Mouse (Mus musculus) adrenal gland, postnatal 36 days (tissue): Measurements from ENCODE around the gene Nrxn3. TPM values are rescaled to one million over a fixed set of nuclear protein-coding genes. Genes with fewer than 3 reads are reported as not detected.

Source experiments
- DNase-seq, 2 experiments: peaks; one replicate each; pipeline ENCODE4 v3.0.0; 2021; ENCODE audit warnings: mixed read lengths in 1 of 2
- total RNA-seq, 2 experiments: library from RNA; stranded (reverse); gene quantifications; 2 replicates each; pipeline ENCODE4 v1.2.3; 2021

The Nrxn3 gene
- total RNA-seq, 2 experiments from 2014 or later, result 0.20 TPM; not detected in 1

GRCm38 (mm10) chr12:89513759-89514158 is 791.1 kb downstream of the Nrxn3 start:
- DNase-seq, result peak; percentile 10 to 39

DNA sequence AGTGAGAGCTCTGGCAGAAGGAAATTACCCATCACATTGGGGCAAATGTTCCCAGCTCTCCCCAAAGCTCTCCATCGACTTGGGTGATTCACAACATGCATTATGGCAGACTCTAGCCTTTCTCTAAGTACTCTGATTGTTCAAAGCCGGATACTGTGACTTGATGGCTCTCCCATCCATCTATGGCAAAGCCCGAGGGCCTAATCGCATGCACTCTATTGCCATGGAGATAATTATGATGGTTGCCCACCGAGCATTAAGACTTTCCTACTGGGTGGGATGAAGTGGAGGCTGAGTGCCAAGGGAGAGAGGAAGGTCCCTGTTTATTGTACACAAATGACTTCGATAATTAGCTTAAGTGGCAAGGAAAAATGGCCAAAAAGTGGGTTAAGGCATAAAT is 793.4 kb downstream of the Nrxn3 start:
- no peak for DNase-seq

GRCm38 (mm10) chr12:89530679-89531350 is 808.1 kb downstream of the Nrxn3 start:
- no peak for DNase-seq

DNA sequence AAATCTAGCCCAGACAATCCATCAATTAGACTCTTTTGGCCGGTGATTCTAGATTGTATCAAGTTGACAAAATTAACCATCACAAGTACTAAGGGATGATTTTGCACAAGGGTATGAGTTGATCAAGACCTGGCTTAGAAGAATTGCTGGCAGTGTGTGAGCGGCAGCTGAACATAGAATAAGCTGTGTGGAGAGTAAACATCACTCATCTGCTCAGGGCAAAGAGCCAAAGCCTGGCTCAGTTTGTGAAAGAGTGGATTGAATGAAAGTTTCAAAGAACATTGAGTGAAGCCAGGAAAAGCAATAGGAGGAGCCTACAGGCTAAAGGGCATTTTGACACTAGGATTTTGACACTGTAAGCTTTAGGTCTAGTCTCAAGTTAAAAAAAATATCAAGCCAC is 828.6 kb downstream of the Nrxn3 start:
- DNase-seq, result no peak

DNA sequence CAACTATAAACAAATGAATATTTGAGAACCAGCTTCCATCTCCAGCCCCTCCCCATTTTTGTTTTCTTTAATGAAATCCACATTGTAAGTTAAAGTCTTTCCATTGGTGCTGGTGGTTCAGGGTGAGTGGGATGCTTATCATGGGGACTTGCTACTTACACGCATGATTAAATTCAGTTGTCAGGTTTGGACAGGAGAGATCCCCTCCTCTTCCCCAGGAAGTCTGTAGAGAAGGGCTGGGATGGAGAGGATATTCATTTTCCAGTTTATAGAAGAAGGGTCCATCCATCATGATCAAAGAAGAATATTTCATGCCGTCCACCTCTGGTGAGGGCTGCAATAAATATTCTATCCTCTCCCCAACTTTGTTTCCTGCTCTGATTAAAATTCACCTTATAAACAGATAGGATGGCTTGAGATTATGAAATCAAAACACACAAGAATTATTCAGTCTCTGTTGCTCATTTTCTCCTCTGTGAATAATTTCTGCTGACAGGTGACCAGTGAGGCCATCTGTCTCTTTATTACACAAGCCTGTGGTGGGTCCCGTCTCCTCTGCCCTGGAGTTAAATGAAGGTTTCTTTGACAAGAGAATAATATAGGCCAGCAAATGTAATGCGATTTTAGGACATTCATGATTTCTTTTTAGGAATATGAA is 830.7 kb downstream of the Nrxn3 start:
- no peak for DNase-seq

- DNase-seq, result no peak
Measured at GRCm38 (mm10) chr12:89554171-89554570, 831.5 kb downstream of the Nrxn3 start.

DNA sequence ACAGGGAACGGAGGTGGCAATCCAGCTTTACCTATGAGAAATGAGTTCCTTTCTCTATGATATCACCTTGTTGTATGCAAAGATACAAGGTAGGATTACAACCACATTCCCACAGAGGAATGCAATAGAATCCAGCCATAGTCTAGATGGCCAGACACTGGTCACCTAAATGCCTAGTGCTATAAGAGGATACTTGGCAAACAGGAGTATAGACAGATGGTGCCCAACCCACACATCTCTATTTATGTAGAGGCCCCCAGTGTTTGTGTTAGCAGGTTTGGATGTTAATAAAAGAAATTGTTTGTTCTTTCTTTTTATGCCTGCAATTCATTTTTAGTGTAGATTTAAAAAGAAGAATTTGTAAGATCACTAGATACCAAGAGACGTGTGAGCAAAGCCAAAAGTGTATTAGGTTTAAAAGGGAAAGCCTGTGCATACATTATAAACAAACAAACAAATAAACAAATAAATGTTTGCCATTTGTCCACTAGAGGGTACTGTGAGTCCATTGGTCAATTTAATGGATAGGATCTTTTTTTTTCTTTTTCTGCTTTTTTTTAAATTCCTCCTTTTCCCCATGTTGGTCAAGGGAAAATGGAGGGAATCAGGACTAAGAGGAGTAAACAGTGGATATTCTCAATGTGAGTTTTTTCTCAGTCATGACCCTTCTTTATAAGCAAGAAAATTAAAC is 832.2 kb downstream of the Nrxn3 start:
- DNase-seq, result no peak

DNA sequence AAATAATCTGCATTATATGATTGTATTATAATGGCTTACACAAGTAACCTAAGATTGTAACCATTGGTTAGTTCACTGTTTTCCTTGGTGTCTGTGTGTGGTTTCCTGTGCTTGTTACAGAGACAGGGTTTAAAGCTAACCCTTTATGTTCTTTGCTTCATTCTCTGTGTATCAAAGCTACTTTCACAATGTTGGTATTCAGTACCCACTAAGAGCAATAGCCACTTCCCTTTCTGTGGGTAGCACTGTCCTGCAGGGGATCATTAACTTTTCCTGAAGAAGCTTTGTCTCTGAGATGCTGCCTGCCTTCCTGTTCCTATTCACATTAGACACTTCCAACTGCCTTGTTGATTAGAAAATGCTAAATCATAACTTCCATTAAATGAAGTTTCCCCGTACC is 836.2 kb downstream of the Nrxn3 start:
- no peak for DNase-seq

GRCm38 (mm10) chr12:89561989-89562565 is 839.4 kb downstream of the Nrxn3 start:
- no peak for DNase-seq

- no peak for DNase-seq
Measured at GRCm38 (mm10) chr12:89568723-89569377, 846.2 kb downstream of the Nrxn3 start.

DNA sequence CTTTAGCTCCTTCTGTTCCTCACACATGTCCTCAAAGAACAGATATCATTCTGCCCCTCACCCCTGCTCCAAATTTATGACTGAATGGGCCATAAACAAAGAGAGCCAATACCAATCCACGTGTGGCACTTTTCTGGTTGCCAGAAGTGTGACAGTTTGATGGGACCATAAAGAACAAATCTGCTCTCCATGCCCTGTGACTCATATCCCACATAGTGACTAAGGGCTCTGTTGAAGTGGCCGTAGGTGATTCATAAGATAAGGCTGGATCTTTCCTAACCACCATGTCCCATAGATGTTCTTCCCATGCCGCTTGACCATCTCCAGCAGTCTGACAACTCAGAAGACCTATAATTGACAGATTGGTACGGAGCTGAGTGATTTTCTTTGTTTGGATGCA is 869.8 kb downstream of the Nrxn3 start:
- DNase-seq, result no peak

GRCm38 (mm10) chr12:89613670-89614069 is 891.0 kb downstream of the Nrxn3 start:
- DNase-seq, result no peak

DNA sequence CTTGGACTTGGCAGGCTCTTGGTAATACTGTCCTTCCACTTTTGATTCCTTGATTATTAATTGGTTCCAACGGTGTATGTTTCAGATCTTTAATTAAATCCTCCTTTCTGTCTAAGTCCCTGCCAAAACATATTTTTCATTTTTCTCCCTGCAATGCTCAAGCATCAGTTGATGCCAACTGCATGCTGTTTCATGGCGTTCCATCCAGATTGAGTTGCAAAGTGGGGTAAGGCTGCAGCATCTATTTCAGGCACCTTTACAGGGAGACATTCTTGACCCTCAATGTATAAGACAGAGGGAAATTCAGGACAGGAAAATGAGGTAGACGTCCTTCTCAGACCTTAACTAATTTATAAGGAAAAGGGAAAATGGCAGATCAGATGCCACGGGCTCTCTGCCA is 903.1 kb downstream of the Nrxn3 start:
- DNase-seq, result no peak

DNA sequence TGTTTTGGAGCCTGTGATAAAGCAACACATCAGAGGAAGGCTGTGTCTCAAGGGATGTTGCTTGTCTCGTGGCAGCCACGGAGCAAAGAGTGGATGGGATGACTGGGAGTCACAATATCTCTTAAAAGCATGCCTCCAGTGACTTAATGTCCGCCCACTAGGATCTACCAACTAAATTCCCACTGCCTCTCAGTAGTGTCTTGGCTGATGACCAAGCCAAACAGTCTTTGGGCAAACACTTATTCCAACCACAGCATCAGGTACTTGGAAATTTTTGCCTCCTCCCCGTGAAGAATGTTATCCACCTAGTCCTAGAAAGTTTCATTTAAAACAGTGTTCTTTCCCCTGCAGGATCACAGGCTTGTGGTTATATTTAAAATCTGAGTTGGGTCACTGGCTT is 917.4 kb downstream of the Nrxn3 start:
- DNase-seq, result no peak

- DNase-seq, result no peak
Measured at GRCm38 (mm10) chr12:89641460-89641859, 918.8 kb downstream of the Nrxn3 start.

DNA sequence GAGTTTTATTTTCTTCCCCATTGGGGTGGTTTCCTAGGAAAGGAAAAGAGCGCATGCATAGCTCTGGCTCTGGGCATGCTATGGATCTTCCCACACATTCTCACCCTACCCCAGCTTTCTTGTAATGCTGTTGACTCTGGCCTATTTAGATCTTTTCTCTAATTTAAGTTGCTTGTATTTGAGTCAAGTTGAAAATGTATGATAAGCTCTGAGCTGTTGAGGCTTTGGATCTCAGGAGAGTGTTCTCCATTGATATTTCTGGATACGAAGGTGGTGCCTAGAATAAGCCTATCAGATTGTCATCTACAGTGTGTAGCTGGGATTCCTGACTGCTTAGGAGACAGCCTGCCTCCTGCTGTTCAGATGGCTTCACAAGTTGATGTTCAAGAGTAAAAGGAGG is 930.5 kb downstream of the Nrxn3 start:
- no peak for DNase-seq

- no peak for DNase-seq
Measured at GRCm38 (mm10) chr12:89661219-89661618, 938.5 kb downstream of the Nrxn3 start.

GRCm38 (mm10) chr12:89668856-89669255 is 946.2 kb downstream of the Nrxn3 start:
- no peak for DNase-seq

- DNase-seq, result no peak
Measured at GRCm38 (mm10) chr12:89672819-89673218, 950.1 kb downstream of the Nrxn3 start.

GRCm38 (mm10) chr12:89685633-89686032 is 963.0 kb downstream of the Nrxn3 start:
- DNase-seq, result no peak

DNA sequence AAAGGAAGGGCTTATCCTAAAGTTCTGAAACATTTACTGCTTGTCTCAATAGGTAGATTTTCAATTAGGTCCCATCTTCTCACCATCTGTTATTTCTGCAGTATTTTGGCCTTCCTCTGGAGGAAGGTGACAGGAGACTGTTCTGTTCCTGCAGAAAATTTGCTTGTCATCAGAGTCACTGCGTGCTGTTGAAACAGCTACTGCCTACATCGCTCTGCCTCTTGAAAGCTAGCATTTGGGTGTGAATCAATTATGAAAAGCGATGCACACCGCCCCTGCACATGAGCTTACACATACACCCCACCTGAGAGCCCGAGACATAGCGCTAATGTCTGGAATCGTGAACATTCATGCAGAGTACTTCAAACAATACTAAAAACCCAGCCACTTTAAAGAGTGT is 966.4 kb downstream of the Nrxn3 start:
- DNase-seq, result no peak

GRCm38 (mm10) chr12:89699469-89699868 is 976.8 kb downstream of the Nrxn3 start:
- DNase-seq, result no peak
